Mouse (Mus musculus) heart, embryonic 13.5 days (tissue): ENCODE measurements at regions not wholly inside any gene's neighbourhood (a gene's known extent, or its start where the extent isn't known, plus 50 kb on each side); places are given as distances from the start of the nearest gene placed in this dataset.

Source experiments
- ATAC-seq: fragments of 200-750 bp; cut with Nextera tagmentation; 2 replicates; pipeline ENCODE4 v1.8.0; 2017; ENCODE audit warnings: moderate TSS enrichment; ENCODE audit not compliant: insufficient number of reproducible peaks, low FRiP score, low TSS enrichment; ENCODE audit errors: extremely low read depth
- H3K27ac ChIP-seq: fragments of 300-500 bp; sonication (generic); replicated peaks from 2 replicates; pipeline ENCODE4 v1.5.1; 2015; ENCODE audit warnings: moderate library complexity, mild to moderate bottlenecking, inconsistent platforms
- H3K27me3 ChIP-seq: fragments of 300-500 bp; sonication (generic); replicated peaks from 2 replicates; pipeline ENCODE4 v1.6.1; 2015; ENCODE audit warnings: mild to moderate bottlenecking, inconsistent platforms
- H3K36me3 ChIP-seq: fragments of 300-500 bp; sonication (generic); 2 replicates; pipeline ENCODE4 v1.6.1; 2015; ENCODE audit warnings: mild to moderate bottlenecking, inconsistent platforms
- H3K4me1 ChIP-seq: fragments of 300-500 bp; sonication (generic); 2 replicates; pipeline ENCODE4 v1.6.1; 2015; ENCODE audit warnings: inconsistent platforms
- H3K4me2 ChIP-seq: fragments of 300-500 bp; sonication (generic); 2 replicates; pipeline ENCODE4 v1.6.1; 2015; ENCODE audit warnings: inconsistent platforms, mild to moderate bottlenecking, moderate library complexity
- H3K4me3 ChIP-seq: fragments of 300-500 bp; sonication (generic); 2 replicates; pipeline ENCODE4 v1.5.1; 2015; ENCODE audit warnings: moderate library complexity, mild to moderate bottlenecking, inconsistent platforms
- H3K9ac ChIP-seq: fragments of 300-500 bp; sonication (generic); 2 replicates; pipeline ENCODE4 v1.6.1; 2015; ENCODE audit warnings: inconsistent platforms, mild to moderate bottlenecking, moderate library complexity
- H3K9me3 ChIP-seq: fragments of 300-500 bp; sonication (generic); 2 replicates; pipeline ENCODE4 v1.6.1; 2016; ENCODE audit warnings: inconsistent platforms
- WGBS: fragments of 180-500 bp; shearing (Covaris S2); methylation state at CpG from one replicate; pipeline ENCODE4 v1.1.7; 2015; ENCODE audit warnings: mixed read lengths; 5-methylcytosine and 5-hydroxymethylcytosine counted together

- Histone ChIP-seq H3K4me1 (no peaks in the 10 kb centered on the region), H3K27me3 (no peaks in the 10 kb centered on the region), H3K9me3 (no peaks in the 10 kb centered on the region), H3K4me2 (no peak overlapping the region), H3K4me3 (no peak overlapping the region), H3K36me3 (no peaks in the 10 kb centered on the region), H3K27ac (no peak overlapping the region), H3K9ac (no peak overlapping the region)
- ATAC-seq = no peak
- WGBS = 80% methylated on average over 4 of the region's 4 CpGs
These were observed 83.6 kb upstream of the Nkx2-2 start for GRCm38 (mm10) chr2:147277636-147278035.

- H3K9ac ChIP-seq = no peak overlapping the region
- H3K36me3 ChIP-seq = no peaks in the 10 kb centered on the region
- H3K4me2 ChIP-seq = no peak overlapping the region
- H3K27me3 ChIP-seq = peaks cover 6% of the 10 kb centered on the region; the same call in 1 of the 2 replicates
- 52% methylated on average over 1 of the region's 1 CpGs for WGBS
- no peak overlapping the region for H3K27ac ChIP-seq
- H3K9me3 ChIP-seq = no peaks in the 10 kb centered on the region
- no peak overlapping the region for H3K4me3 ChIP-seq
- no peak for ATAC-seq
- no peaks in the 10 kb centered on the region for H3K4me1 ChIP-seq
These were observed 75.1 kb upstream of the Nkx2-2 start for GRCm38 (mm10) chr2:147269171-147269570.

DNA sequence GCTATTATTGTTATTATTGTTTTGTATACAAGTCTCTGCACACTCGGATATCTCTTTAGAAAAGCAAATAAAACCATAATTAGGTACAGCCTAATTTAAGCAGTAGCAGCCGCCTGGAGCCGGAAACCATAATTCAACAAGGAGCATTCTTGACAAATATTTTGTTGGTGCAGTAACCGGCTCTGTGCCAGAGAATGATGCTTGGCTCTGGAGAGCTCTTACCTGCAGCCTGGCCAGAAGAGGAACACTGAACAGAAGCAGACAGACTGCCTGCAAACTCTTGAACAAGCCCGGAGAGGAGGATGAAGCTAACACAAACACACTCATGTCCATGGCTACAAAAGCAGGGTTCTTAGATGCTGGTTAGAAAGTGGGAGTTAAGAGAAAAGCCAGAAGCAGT, 73.9 kb upstream of the Nkx2-2 start:
- WGBS = 66% methylated on average over 5 of the region's 5 CpGs
- H3K36me3 ChIP-seq = no peaks in the 10 kb centered on the region
- no peak overlapping the region for H3K9ac ChIP-seq
- no peaks in the 10 kb centered on the region for H3K9me3 ChIP-seq
- no peaks in the 10 kb centered on the region for H3K4me1 ChIP-seq
- H3K27me3 ChIP-seq = peaks cover 7% of the 10 kb centered on the region; the same call in 1 of the 2 replicates
- no peak overlapping the region for H3K4me3 ChIP-seq
- H3K4me2 ChIP-seq = no peak overlapping the region
- H3K27ac ChIP-seq = no peak overlapping the region
- no peak for ATAC-seq

DNA sequence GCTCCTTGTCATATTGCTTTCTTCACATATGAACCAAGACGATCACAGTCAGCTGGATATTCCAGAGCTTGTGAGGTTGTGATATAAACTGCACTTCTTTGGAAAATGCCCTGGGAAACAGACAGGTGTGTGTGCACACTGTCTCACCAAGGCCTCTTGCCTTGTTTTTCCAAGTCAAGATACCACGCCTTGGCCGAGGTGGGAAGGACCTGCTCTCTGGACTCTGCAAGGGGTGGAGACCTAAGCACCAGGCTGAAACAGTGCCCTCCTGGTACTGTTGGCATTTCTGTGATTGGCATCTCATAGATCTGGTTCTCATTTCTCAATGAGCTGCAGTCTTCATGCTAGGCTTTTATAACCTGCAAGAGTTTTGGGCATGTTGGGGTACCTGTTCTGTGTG, 73.2 kb upstream of the Nkx2-2 start:
- Histone ChIP-seq H3K9ac (no peak overlapping the region), H3K9me3 (no peaks in the 10 kb centered on the region), H3K4me3 (no peak overlapping the region), H3K4me1 (no peaks in the 10 kb centered on the region), H3K27me3 (peaks cover 10% of the 10 kb centered on the region; the same call in 1 of the 2 replicates), H3K27ac (no peak overlapping the region), H3K4me2 (no peak overlapping the region), H3K36me3 (no peaks in the 10 kb centered on the region)
- ATAC-seq = no peak
- WGBS = 77% methylated on average over 3 of the region's 3 CpGs

- ATAC-seq = no peak
- H3K9ac ChIP-seq = no peak overlapping the region
These were observed 62.7 kb upstream of the Nkx2-2 start for GRCm38 (mm10) chr2:147256696-147257095.

DNA sequence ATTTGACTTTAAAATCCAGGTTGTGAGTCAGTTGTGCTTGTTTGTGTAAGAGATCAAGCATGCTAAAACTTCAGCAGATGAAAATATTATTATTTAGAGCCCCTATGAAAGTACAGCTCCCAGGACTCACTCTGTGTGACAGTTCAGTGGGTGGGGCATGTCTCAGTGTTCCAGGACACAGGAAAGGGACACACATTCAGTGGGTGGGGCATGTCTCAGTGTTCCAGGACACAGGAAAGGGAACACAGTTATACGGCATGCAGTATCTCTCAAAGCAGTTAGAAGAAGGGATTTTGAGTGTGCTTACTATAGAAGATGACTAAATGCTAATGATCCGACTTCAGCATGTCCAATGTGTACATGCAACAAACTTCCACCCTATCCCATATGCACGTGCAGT, 60.9 kb upstream of the Nkx2-2 start:
- ATAC-seq = no peak
- Histone ChIP-seq H3K9ac (no peak overlapping the region), H3K4me1 (no peaks in the 10 kb centered on the region), H3K4me2 (no peak overlapping the region), H3K9me3 (no peaks in the 10 kb centered on the region), H3K27me3 (peaks cover 5% of the 10 kb centered on the region; the same call in 1 of the 2 replicates), H3K27ac (no peak overlapping the region), H3K4me3 (no peak overlapping the region), H3K36me3 (no peaks in the 10 kb centered on the region)
- WGBS = 59% methylated on average over 3 of the region's 3 CpGs

More at GRCm38 (mm10) chr2:147256696-147257095, 62.7 kb upstream of the Nkx2-2 start:
- Histone ChIP-seq H3K36me3 (no peaks in the 10 kb centered on the region), H3K4me3 (no peak overlapping the region), H3K27me3 (peaks cover 5% of the 10 kb centered on the region; the same call in 1 of the 2 replicates), H3K4me2 (no peak overlapping the region), H3K9me3 (no peaks in the 10 kb centered on the region), H3K4me1 (no peaks in the 10 kb centered on the region), H3K27ac (no peak overlapping the region)
- 25% methylated on average over 6 of the region's 6 CpGs for WGBS

DNA sequence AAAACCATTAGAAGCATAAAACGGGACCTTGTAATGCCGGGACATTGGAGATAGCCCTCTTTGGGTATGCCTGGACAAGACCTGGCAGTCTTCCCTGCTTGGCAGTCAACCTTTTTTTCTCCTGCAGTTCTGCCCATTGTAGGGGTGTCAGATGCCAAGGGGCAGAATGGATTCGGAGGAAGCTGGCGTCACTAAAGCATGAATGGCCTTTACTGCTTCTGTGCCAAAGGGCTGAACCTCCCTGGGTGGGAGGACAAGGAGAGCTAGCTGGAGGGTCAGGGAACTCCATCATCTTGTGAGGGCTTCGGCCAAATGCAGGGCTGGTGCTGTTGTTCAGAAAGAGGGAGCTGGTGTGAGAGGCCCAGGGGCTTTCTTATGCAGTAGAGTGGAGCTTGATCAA, 60.1 kb upstream of the Nkx2-2 start:
- H3K9ac ChIP-seq = no peak overlapping the region
- no peaks in the 10 kb centered on the region for H3K4me1 ChIP-seq
- no peaks in the 10 kb centered on the region for H3K36me3 ChIP-seq
- H3K4me3 ChIP-seq = no peak overlapping the region
- 52% methylated on average over 5 of the region's 5 CpGs for WGBS
- H3K9me3 ChIP-seq = no peaks in the 10 kb centered on the region
- peaks cover 5% of the 10 kb centered on the region; the same call in 1 of the 2 replicates for H3K27me3 ChIP-seq
- H3K4me2 ChIP-seq = no peak overlapping the region
- ATAC-seq = no peak
- H3K27ac ChIP-seq = no peak overlapping the region

- no peak overlapping the region for H3K4me2 ChIP-seq
- no peak for ATAC-seq
- no peak overlapping the region for H3K9ac ChIP-seq
- no peak overlapping the region for H3K4me3 ChIP-seq
- WGBS = 74% methylated on average over 6 of the region's 6 CpGs
- no peaks in the 10 kb centered on the region for H3K36me3 ChIP-seq
- H3K4me1 ChIP-seq = no peaks in the 10 kb centered on the region
- no peak overlapping the region for H3K27ac ChIP-seq
- no peaks in the 10 kb centered on the region for H3K9me3 ChIP-seq
- peaks cover 9% of the 10 kb centered on the region for H3K27me3 ChIP-seq
These were observed 54.0 kb upstream of the Nkx2-2 start for GRCm38 (mm10) chr2:147247981-147248514.

- Histone ChIP-seq H3K27ac (no peak overlapping the region), H3K27me3 (peaks cover 9% of the 10 kb centered on the region), H3K4me1 (no peaks in the 10 kb centered on the region), H3K9me3 (no peaks in the 10 kb centered on the region), H3K9ac (no peak overlapping the region), H3K4me3 (no peak overlapping the region), H3K4me2 (no peak overlapping the region), H3K36me3 (no peaks in the 10 kb centered on the region)
- ATAC-seq = no peak
- 69% methylated on average over 8 of the region's 8 CpGs for WGBS
These were observed 53.2 kb upstream of the Nkx2-2 start for GRCm38 (mm10) chr2:147247238-147247637.

DNA sequence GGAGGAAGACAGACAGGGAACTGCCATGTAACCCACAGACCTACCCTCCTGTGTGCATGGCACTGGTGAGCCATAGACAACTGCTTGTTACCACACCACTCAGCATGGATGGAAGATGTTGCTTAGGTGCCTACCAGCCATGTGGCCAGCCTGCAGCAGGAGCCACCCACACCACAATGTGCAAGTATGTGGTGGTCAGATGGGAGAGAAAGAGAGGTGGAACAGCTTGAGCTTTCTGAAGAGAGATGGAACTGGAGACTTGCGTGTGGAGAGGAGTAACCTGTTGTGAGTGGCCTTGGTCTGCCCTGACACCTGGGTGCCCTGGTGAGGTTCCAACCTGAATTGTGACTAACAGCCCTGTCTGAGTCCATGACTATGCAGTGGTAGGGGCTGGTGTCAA, 50.4 kb upstream of the Nkx2-2 start:
- 84% methylated on average over 1 of the region's 1 CpGs for WGBS
- Histone ChIP-seq H3K4me2 (no peak overlapping the region), H3K27me3 (peaks cover 9% of the 10 kb centered on the region), H3K4me1 (no peaks in the 10 kb centered on the region), H3K4me3 (no peak overlapping the region), H3K9ac (no peak overlapping the region), H3K9me3 (no peaks in the 10 kb centered on the region), H3K27ac (no peak overlapping the region), H3K36me3 (no peaks in the 10 kb centered on the region)
- no peak for ATAC-seq
